Mouse (Mus musculus): ENCODE measurements around the gene Syna. TPM values are rescaled to one million over a fixed set of nuclear protein-coding genes. Genes with fewer than 3 reads are reported as not detected.

Gene Syna
- polyA plus RNA-seq, 1 experiment from 2014 or later, result 0.63 TPM

DNA sequence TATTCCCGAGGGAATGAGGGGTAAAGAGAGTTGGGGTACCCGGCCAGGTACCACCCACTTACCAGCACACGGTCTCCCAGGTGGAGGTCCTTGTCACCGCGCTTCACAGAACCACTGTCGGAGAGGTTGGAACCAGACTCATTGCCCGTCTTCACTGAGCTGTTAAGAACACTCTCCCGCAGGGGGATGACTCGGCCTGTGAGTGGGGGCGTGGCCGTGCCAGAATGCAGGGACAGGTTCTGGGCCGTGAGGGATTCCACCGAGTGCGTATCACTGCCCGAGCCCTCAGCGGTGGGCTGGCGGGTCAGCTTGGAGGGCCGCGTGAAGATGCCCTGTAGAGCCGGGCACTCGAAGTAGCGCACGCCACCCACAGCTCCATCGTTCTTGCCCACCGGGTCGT lies 37.4 kb downstream of the Syna start:
- no peaks in the 10 kb centered on the region for H3K9me3 ChIP-seq (replicated peaks)
- H3K4me3 ChIP-seq (replicated peaks), result no peak overlapping the region
- 96% methylated on average over 26 of the region's 26 CpGs for WGBS
- no peak for ATAC-seq (ENCODE audit: low FRiP score)
- no peak overlapping the region for H3K27ac ChIP-seq (replicated peaks)
- H3K4me1 ChIP-seq, result no peaks in the 10 kb centered on the region
- no peak overlapping the region for H3K9ac ChIP-seq (replicated peaks)
- no peaks in the 10 kb centered on the region for H3K27me3 ChIP-seq (replicated peaks)
- no peak overlapping the region for H3K4me2 ChIP-seq
- H3K36me3 ChIP-seq, result peaks cover 77% of the 10 kb centered on the region

DNA sequence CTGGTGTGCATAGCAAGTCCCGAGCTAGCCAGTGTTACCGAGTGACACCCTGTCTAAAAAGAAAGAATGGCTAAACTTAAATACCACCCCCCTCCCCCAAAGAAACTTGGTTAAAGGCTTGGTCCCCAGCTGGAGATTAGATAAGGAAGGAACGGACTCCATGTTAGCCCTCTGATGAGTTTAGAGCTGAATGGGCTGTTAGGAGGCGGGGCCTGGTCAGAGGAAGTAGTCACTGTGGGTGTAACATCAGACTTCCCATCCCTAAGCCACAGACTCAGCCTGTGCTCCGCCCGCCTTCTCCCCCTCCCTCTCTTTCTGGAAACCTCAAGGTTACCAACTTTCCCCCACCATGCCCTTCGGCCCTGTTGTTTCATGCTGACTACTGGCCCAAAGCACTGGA lies 38.2 kb downstream of the Syna start:
- no peaks in the 10 kb centered on the region for H3K27me3 ChIP-seq (replicated peaks)
- WGBS, result 93% methylated on average over 7 of the region's 7 CpGs

GRCm38 (mm10) chr5:134521131-134521530 lies 38.8 kb downstream of the Syna start:
- Histone ChIP-seq H3K27ac (replicated peaks) (no peak overlapping the region), H3K36me3 (peaks cover 84% of the 10 kb centered on the region), H3K4me3 (replicated peaks) (no peak overlapping the region), H3K4me2 (no peak overlapping the region), H3K27me3 (replicated peaks) (no peaks in the 10 kb centered on the region), H3K9ac (replicated peaks) (no peak overlapping the region), H3K4me1 (no peaks in the 10 kb centered on the region), H3K9me3 (replicated peaks) (no peaks in the 10 kb centered on the region)
- ATAC-seq (ENCODE audit: low FRiP score), result no peak
- 76% methylated on average over 2 of the region's 2 CpGs for WGBS

More for the DNA sequence above, 38.2 kb downstream of the Syna start:
- H3K4me1 ChIP-seq, result no peaks in the 10 kb centered on the region
- H3K9ac ChIP-seq (replicated peaks), result no peak overlapping the region
- no peak for ATAC-seq (ENCODE audit: low FRiP score)
- no peak overlapping the region for H3K4me2 ChIP-seq
- no peak overlapping the region for H3K27ac ChIP-seq (replicated peaks)
- no peak overlapping the region for H3K4me3 ChIP-seq (replicated peaks)
- H3K36me3 ChIP-seq, result peaks cover 84% of the 10 kb centered on the region
- no peaks in the 10 kb centered on the region for H3K9me3 ChIP-seq (replicated peaks)

DNA sequence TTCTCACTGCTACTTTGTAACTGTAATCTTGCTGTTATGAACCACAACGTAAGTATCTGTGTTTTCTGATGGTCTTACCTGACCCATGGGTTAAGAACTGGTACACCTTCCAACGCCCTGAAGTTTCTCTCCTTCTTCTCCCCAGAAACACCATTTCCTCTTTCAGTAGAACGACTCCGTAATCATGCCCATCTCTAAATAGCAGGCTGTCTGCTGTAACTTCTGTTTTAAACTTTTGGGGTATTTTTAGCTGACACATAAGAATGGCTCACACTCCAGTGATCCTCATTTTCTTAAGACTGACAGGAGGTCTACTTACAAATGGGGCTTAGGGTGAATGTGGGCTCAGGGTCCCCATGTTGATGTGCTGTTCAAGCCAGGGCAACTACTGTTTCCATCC lies 39.9 kb downstream of the Syna start:
- Histone ChIP-seq H3K27ac (replicated peaks) (no peak overlapping the region), H3K4me3 (replicated peaks) (no peak overlapping the region), H3K4me1 (no peaks in the 10 kb centered on the region), H3K27me3 (replicated peaks) (no peaks in the 10 kb centered on the region), H3K9ac (replicated peaks) (no peak overlapping the region), H3K4me2 (no peak overlapping the region), H3K36me3 (peaks cover 87% of the 10 kb centered on the region), H3K9me3 (replicated peaks) (no peaks in the 10 kb centered on the region)
- WGBS, result 97% methylated on average over 4 of the region's 4 CpGs
- no peak for ATAC-seq (ENCODE audit: low FRiP score)

- H3K27me3 ChIP-seq (replicated peaks), result no peaks in the 10 kb centered on the region
- ATAC-seq (ENCODE audit: low FRiP score), result no peak
- no peak overlapping the region for H3K4me3 ChIP-seq (replicated peaks)
- no peaks in the 10 kb centered on the region for H3K4me1 ChIP-seq
- no peak overlapping the region for H3K9ac ChIP-seq (replicated peaks)
- no peak overlapping the region for H3K4me2 ChIP-seq
- H3K27ac ChIP-seq (replicated peaks), result no peak overlapping the region
- 87% methylated on average over 5 of the region's 5 CpGs for WGBS
- H3K36me3 ChIP-seq, result peaks cover 91% of the 10 kb centered on the region
- H3K9me3 ChIP-seq (replicated peaks), result no peaks in the 10 kb centered on the region
These were observed 40.5 kb downstream of the Syna start for GRCm38 (mm10) chr5:134519471-134519870.

- no peak overlapping the region for H3K4me2 ChIP-seq
- H3K4me1 ChIP-seq, result peaks cover 14% of the 10 kb centered on the region; the same call in 1 of the 2 replicates
- H3K36me3 ChIP-seq, result peaks cover 89% of the 10 kb centered on the region
- whole genome bisulfite sequencing, result 30% methylated on average over 5 of the region's 5 CpGs
- no peaks in the 10 kb centered on the region for H3K9me3 ChIP-seq (replicated peaks)
- H3K27me3 ChIP-seq (replicated peaks), result no peaks in the 10 kb centered on the region
- no peak overlapping the region for H3K9ac ChIP-seq (replicated peaks)
- peak overlapping the region; percentile 72 for H3K27ac ChIP-seq (replicated peaks)
- H3K4me3 ChIP-seq (replicated peaks), result no peak overlapping the region
- ATAC-seq (ENCODE audit: low FRiP score), result peak; percentile 82
These were observed 47.9 kb downstream of the Syna start for GRCm38 (mm10) chr5:134512086-134512485.

DNA sequence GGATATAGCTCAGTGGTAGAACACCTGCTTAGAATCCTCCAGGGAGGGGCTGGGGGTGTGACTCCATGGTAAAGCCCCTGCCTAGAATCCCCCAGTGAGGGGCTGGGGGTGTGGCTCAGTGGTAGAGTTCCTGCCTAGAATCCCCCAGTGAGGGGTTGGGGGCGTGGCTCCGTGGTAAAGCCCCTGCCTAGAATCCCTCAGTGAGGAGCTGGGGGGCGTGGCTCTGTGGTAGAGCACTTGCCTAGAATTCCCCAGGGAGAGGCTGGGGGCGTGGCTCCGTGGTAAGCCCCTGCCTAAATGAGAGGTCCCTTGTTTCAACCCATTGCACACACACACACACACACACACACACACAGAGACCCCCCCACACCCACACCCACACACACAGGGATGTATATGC lies 49.7 kb downstream of the Syna start:
- Histone ChIP-seq H3K4me3 (replicated peaks) (no peak overlapping the region), H3K4me1 (peaks cover 18% of the 10 kb centered on the region), H3K27me3 (replicated peaks) (no peaks in the 10 kb centered on the region), H3K4me2 (no peak overlapping the region), H3K36me3 (peaks cover 82% of the 10 kb centered on the region), H3K9ac (replicated peaks) (no peak overlapping the region), H3K9me3 (replicated peaks) (no peaks in the 10 kb centered on the region), H3K27ac (replicated peaks) (no peak overlapping the region)
- no peak for ATAC-seq (ENCODE audit: low FRiP score)
- WGBS, result 96% methylated on average over 5 of the region's 5 CpGs

GRCm38 (mm10) chr5:134508965-134509364 lies 51.0 kb downstream of the Syna start:
- 85% methylated on average over 5 of the region's 5 CpGs for WGBS
- Histone ChIP-seq H3K4me3 (replicated peaks) (no peak overlapping the region), H3K27ac (replicated peaks) (no peak overlapping the region), H3K9me3 (replicated peaks) (no peaks in the 10 kb centered on the region), H3K4me2 (no peak overlapping the region), H3K4me1 (peaks cover 23% of the 10 kb centered on the region), H3K9ac (replicated peaks) (no peak overlapping the region), H3K36me3 (peaks cover 80% of the 10 kb centered on the region), H3K27me3 (replicated peaks) (no peaks in the 10 kb centered on the region)
- ATAC-seq (ENCODE audit: low FRiP score), result no peak

Small RNAs within 50 kb of the gene (microRNA-seq; reads per million reads assigned to microRNA genes)
- not detected for gene Mir7228

Other genes starting within 250 kb of the Syna start
- 136 and 143 TPM in 2 replicates for gene Gtf2i, start 245.4 kb downstream of the Syna start, polyA plus RNA-seq (2015; fragmentation: Nextera tagmentation; extraction: Ambion mirVana)
- gene Gtf2ird1, start 103.5 kb downstream of the Syna start, polyA plus RNA-seq (2015; fragmentation: Nextera tagmentation; extraction: Ambion mirVana), result 62.6 and 64.9 TPM in 2 replicates
- 10.4 and 12.1 TPM in 2 replicates for gene Clip2, start 7.7 kb downstream of the Syna start, polyA plus RNA-seq (2015; fragmentation: Nextera tagmentation; extraction: Ambion mirVana)
- gene Rfc2, start 21.2 kb upstream of the Syna start, polyA plus RNA-seq (2015; fragmentation: Nextera tagmentation; extraction: Ambion mirVana), result 185 and 216 TPM in 2 replicates
- 3.4 and 3.9 TPM in 2 replicates for gene Lat2, start 54.9 kb upstream of the Syna start, polyA plus RNA-seq (2015; fragmentation: Nextera tagmentation; extraction: Ambion mirVana)
- 317 and 361 TPM in 2 replicates for gene Eif4h, start 79.3 kb upstream of the Syna start, polyA plus RNA-seq (2015; fragmentation: Nextera tagmentation; extraction: Ambion mirVana)
- gene Limk1, start 128.4 kb upstream of the Syna start, polyA plus RNA-seq (2015; fragmentation: Nextera tagmentation; extraction: Ambion mirVana), result 22.7 and 27.1 TPM in 2 replicates
- 25.8 and 51.6 TPM in 2 replicates for gene Eln, start 187.2 kb upstream of the Syna start, polyA plus RNA-seq (2015; fragmentation: Nextera tagmentation; extraction: Ambion mirVana)

Measured in neural tube, embryonic 15.5 days (tissue).